In genomic region chr15:99039996-99040919, GRCm38 (mm10) we compare ENCODE assay signal across 12 mouse cellular contexts. TPM values are rescaled to one million over a fixed set of nuclear protein-coding genes. Genes with fewer than 3 reads are reported as not detected.
A peak's percentile ranks its signal among the peaks of the same experiment; 100 is the strongest.
DNase-seq lines count a peak whose midpoint lies in the region; ATAC-seq and TF ChIP-seq lines count a peak whose summit lies in the region.
"Had no signal": no experiment of that assay in that cellular context is flagged by ENCODE, and none has a peak within 500 bp of the region (broad histone marks: within the 10 kb centered on the region; RNA-seq: fewer than 3 reads in every experiment).

No protein-coding gene starts in this region.

- no peak for DNase-seq in kidney, adult 9 months
- peak; percentile 52 for DNase-seq in 3134 (ENCODE audit: extremely low read depth, insufficient read length, low spot score)
- no peak for DNase-seq in cerebellum, adult 11 months
- DNase-seq in left cerebral cortex, adult 8-10 months (ENCODE audit: low spot score in 2 of 2), result no peak
- DNase-seq: gastrocnemius, postnatal 25 days; thymus, adult 2 months had no signal

- no peaks in the 10 kb centered on the region for H3K9me3 ChIP-seq in kidney, embryonic 15.5 days (replicated peaks)
- no peaks in the 10 kb centered on the region for H3K9me3 ChIP-seq in ES-Bruce4 (replicated peaks; ENCODE audit: control insufficient read depth, insufficient read depth, low read length, poor library complexity, severe bottlenecking)
- H3K9me3 ChIP-seq: hindbrain, embryonic 10.5 days had no signal

- TF ChIP-seq CTCF in ES-Bruce4 (IDR thresholded peaks at IDR 0.05; ENCODE audit: low read depth, low read length), result peak; percentile 64

- H3K36me3 ChIP-seq in kidney, embryonic 15.5 days, result peaks cover 29% of the 10 kb centered on the region
- peaks cover 16% of the 10 kb centered on the region for H3K36me3 ChIP-seq in ES-Bruce4 (ENCODE audit: control insufficient read depth, insufficient read depth, low read length, poor library complexity, severe bottlenecking)

- no peak for TF ChIP-seq POLR2A in ES-Bruce4 (IDR thresholded peaks at IDR 0.05; ENCODE audit: insufficient read depth, low read length)

- peak overlapping the region; percentile 45; the same call in 1 of the 2 replicates for H3K4me2 ChIP-seq in kidney, embryonic 15.5 days

- no peak for TF ChIP-seq EP300 in ES-Bruce4 (IDR thresholded peaks at IDR 0.05; ENCODE audit: insufficient read depth, low read depth, low read length)

- no peak for ATAC-seq in kidney, embryonic 15.5 days (replicated peaks; ENCODE audit: low FRiP score)
- ATAC-seq in granulocyte monocyte progenitor cell, adult 5-6 weeks (replicated peaks; ENCODE audit: poor library complexity, severe bottlenecking), result peak; percentile 61

- H3K27me3 ChIP-seq in kidney, embryonic 15.5 days, result no peaks in the 10 kb centered on the region
- H3K27me3 ChIP-seq in ES-Bruce4 (ENCODE audit: control insufficient read depth, insufficient read depth, low read length, poor library complexity, severe bottlenecking), result no peaks in the 10 kb centered on the region

- H3K4me1 ChIP-seq in kidney, embryonic 15.5 days, result peaks cover 25% of the 10 kb centered on the region
- peaks cover 6% of the 10 kb centered on the region for H3K4me1 ChIP-seq in ES-Bruce4 (ENCODE audit: control insufficient read depth, insufficient read depth, low read length)

- H3K9ac ChIP-seq in kidney, embryonic 15.5 days, result no peak overlapping the region
- 0 out of 2 replicates have a peak overlapping the region, but pooled peaks have one; percentile 1 for H3K9ac ChIP-seq in ES-Bruce4 (ENCODE audit: low read depth, poor library complexity, severe bottlenecking)

- H3K27ac ChIP-seq in kidney, embryonic 15.5 days, result no peak overlapping the region
- H3K27ac ChIP-seq in ES-Bruce4 (ENCODE audit: insufficient read depth, low read length), result no peak overlapping the region
- H3K27ac ChIP-seq: hindbrain, embryonic 10.5 days had no signal

- H3K4me3 ChIP-seq in kidney, embryonic 15.5 days (replicated peaks), result no peak overlapping the region
- H3K4me3 ChIP-seq in ES-Bruce4 (ENCODE audit: low read depth, low read length), result no peak overlapping the region
- H3K4me3 ChIP-seq: hindbrain, embryonic 10.5 days had no signal

- 61% methylated on average over 26 of the region's 26 CpGs for WGBS in kidney, embryonic 15.5 days

RNA-seq across cellular contexts. Expression of gene Tuba1c, which starts 10.6 kb away (rescaled TPM):
- polyA plus RNA-seq in kidney, embryonic 15.5 days (2015; fragmentation: Nextera tagmentation; extraction: Ambion mirVana), result 180 and 185 TPM in 2 replicates
- 407 and 426 TPM in 2 replicates for polyA plus RNA-seq in ES-Bruce4 (2011; ENCODE audit: insufficient read depth, insufficient read length, low read depth, missing spikeins)
- total RNA-seq in granulocyte monocyte progenitor cell, adult 5-6 weeks (2014; fragmentation: Nextera tagmentation), result 117 and 131 TPM in 2 replicates
- 109 and 120 TPM in 2 replicates for total RNA-seq in granulocyte monocyte progenitor cell, adult 5-6 weeks (2017)
- 10 to 100 TPM; 41.1 to 59.7 (median 56.5) TPM for total RNA-seq in left cerebral cortex, adult 8-10 months (2022)

RNA-seq across cellular contexts. Expression of gene Prph, which starts 14.7 kb away (rescaled TPM):
- 5.9 and 12.6 TPM in 2 replicates for polyA plus RNA-seq in kidney, embryonic 15.5 days (2015; fragmentation: Nextera tagmentation; extraction: Ambion mirVana)
- 8.0 and 11.5 TPM in 2 replicates for polyA plus RNA-seq in ES-Bruce4 (2011; ENCODE audit: insufficient read depth, insufficient read length, low read depth, missing spikeins)
- total RNA-seq in granulocyte monocyte progenitor cell, adult 5-6 weeks (2014; fragmentation: Nextera tagmentation), result not detected in 2 replicates
- not detected in 2 replicates for total RNA-seq in granulocyte monocyte progenitor cell, adult 5-6 weeks (2017)
- total RNA-seq in left cerebral cortex, adult 8-10 months (2022), result 1 to 10 TPM in 3 of 4 experiments, under 1 TPM in 1; 0.73 to 1.5 (median 1.2) TPM

RNA-seq across cellular contexts. Expression of gene Troap, which starts 34.1 kb away (rescaled TPM):
- 33.8 and 39.4 TPM in 2 replicates for polyA plus RNA-seq in kidney, embryonic 15.5 days (2015; fragmentation: Nextera tagmentation; extraction: Ambion mirVana)
- 43.3 and 46.5 TPM in 2 replicates for polyA plus RNA-seq in ES-Bruce4 (2011; ENCODE audit: insufficient read depth, insufficient read length, low read depth, missing spikeins)
- total RNA-seq in granulocyte monocyte progenitor cell, adult 5-6 weeks (2014; fragmentation: Nextera tagmentation), result 11.0 and 44.6 TPM in 2 replicates
- total RNA-seq in granulocyte monocyte progenitor cell, adult 5-6 weeks (2017), result 21.5 and 24.9 TPM in 2 replicates
- total RNA-seq in left cerebral cortex, adult 8-10 months (2022), result under 1 TPM in 2 of 4 experiments, not detected in 2; 0.74 to 0.95 TPM

RNA-seq across cellular contexts. Expression of gene C1ql4, which starts 47.4 kb away (rescaled TPM):
- polyA plus RNA-seq in kidney, embryonic 15.5 days (2015; fragmentation: Nextera tagmentation; extraction: Ambion mirVana), result 0.72 and 1.1 TPM in 2 replicates
- polyA plus RNA-seq in ES-Bruce4 (2011; ENCODE audit: insufficient read depth, insufficient read length, low read depth, missing spikeins), result 0.96 TPM in 1 of 2 replicates, not detected in the other
- total RNA-seq in granulocyte monocyte progenitor cell, adult 5-6 weeks (2014; fragmentation: Nextera tagmentation), result not detected in 2 replicates
- total RNA-seq in granulocyte monocyte progenitor cell, adult 5-6 weeks (2017), result not detected in 2 replicates
- total RNA-seq in left cerebral cortex, adult 8-10 months (2022), result not detected
- total RNA-seq: gastrocnemius, postnatal 25 days had no signal
- polyA plus RNA-seq: large intestine, adult 2 months; liver, embryonic 16.5 days had no signal

RNA-seq across cellular contexts. Expression of gene Dnajc22, which starts 52.7 kb away (rescaled TPM):
- polyA plus RNA-seq in kidney, embryonic 15.5 days (2015; fragmentation: Nextera tagmentation; extraction: Ambion mirVana), result 8.6 and 8.8 TPM in 2 replicates
- 5.0 and 5.4 TPM in 2 replicates for polyA plus RNA-seq in ES-Bruce4 (2011; ENCODE audit: insufficient read depth, insufficient read length, low read depth, missing spikeins)
- not detected in 2 replicates for total RNA-seq in granulocyte monocyte progenitor cell, adult 5-6 weeks (2014; fragmentation: Nextera tagmentation)
- total RNA-seq in granulocyte monocyte progenitor cell, adult 5-6 weeks (2017), result not detected in 2 replicates
- under 1 TPM in 3 of 4 experiments, not detected in 1; 0.30 to 0.56 (median 0.34) TPM for total RNA-seq in left cerebral cortex, adult 8-10 months (2022)

Comparison
In these comparisons a context has a peak if more than half of its experiments do, and no peak if none do; other contexts are left out.
1. RNA of gene Troap, which starts 34.1 kb away (total RNA-seq): 11.0 to 44.6 TPM in granulocyte monocyte progenitor cell, adult 5-6 weeks; 0.74 to 0.95 TPM in left cerebral cortex, adult 8-10 months; every median in the first group is over 4 times any median in the second.